Mouse (Mus musculus): Measurements from ENCODE around the gene Aifm2.

DNA sequence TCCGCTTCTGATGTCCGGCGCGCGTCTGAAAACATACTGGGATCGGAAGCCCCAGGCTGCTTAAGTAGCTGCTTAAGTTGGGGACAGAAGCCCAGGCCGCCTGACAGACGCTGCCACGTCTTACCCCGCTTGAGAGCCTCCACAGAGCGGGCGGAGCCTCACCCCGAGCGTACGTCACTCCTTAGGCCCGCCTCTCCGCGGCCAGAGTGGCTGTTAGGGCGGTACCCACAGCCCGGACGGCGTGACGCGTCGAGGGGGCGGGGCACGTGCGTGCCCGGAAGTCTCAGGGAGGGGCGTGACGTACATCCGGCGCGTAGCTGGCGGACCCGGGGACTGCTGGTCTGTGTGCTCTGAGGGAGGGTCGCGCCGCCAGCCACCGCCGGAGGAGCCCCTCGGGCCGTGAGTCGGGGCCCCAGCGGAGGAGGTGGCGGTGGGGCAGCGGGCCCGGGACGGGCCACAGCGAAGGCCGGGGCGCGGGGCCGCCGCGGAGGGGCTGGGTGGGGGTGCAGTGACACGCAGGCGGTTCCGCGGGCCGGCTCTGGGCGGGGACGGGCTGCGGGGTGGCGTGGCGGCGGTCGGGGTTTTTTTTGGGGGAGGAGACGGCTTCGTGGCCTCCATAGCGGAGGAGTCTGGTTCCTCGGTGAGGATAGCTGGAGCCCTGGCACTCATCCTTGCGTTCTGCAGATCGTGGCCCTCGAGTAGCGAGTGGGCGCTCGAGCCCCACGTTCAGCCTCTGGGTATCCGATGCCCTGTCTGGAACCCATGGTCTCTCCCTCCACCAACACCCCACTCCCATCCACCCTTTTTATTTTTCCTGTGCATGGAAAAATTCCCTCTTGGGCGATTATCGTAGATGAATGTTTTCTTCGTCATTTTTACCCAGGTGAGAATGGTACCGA is 34.8 kb upstream of the Aifm2 start, which contains the start of gene Sar1a:
- TF ChIP-seq CTCF (IDR thresholded peaks at IDR 0.05; ENCODE audit: low read depth, low read length), result no peak
- TF ChIP-seq POLR2A (IDR thresholded peaks at IDR 0.05; ENCODE audit: insufficient read depth, low read length), result no peak
- TF ChIP-seq EP300 (IDR thresholded peaks at IDR 0.05; ENCODE audit: insufficient read depth, low read depth, low read length), result no peak
